Mouse (Mus musculus) cerebral cortex, adult 2 months (tissue): ENCODE data around the gene Uqcrc2.

Experiments used
- WGBS: fragments of 180-500 bp; shearing (Covaris S2); methylation state at CpG from one replicate; pipeline ENCODE4 v1.1.7; 2018; 5-methylcytosine and 5-hydroxymethylcytosine counted together

The Uqcrc2 gene

GRCm38 (mm10) chr7:120690634-120691033 is 55.7 kb downstream of the Uqcrc2 start:
- WGBS = 77% methylated on average over 4 of the region's 4 CpGs

- WGBS = 83% methylated on average over 5 of the region's 5 CpGs
These were observed 58.9 kb downstream of the Uqcrc2 start for GRCm38 (mm10) chr7:120693831-120694375.

- 46% methylated on average over 6 of the region's 6 CpGs for WGBS
These were observed 60.2 kb downstream of the Uqcrc2 start for GRCm38 (mm10) chr7:120695196-120695595.

GRCm38 (mm10) chr7:120695641-120696040 is 60.7 kb downstream of the Uqcrc2 start:
- WGBS = 92% methylated on average over 1 of the region's 1 CpGs

- 96% methylated on average over 2 of the region's 2 CpGs for WGBS
These were observed 61.4 kb downstream of the Uqcrc2 start for GRCm38 (mm10) chr7:120696331-120696730.

GRCm38 (mm10) chr7:120699586-120699985 is 64.6 kb downstream of the Uqcrc2 start:
- 84% methylated on average over 6 of the region's 6 CpGs for WGBS

- 62% methylated on average over 3 of the region's 3 CpGs for WGBS
These were observed 68.9 kb downstream of the Uqcrc2 start for GRCm38 (mm10) chr7:120703888-120704287.
